Mouse (Mus musculus): ENCODE data around the gene Arl15.

The Arl15 gene

DNA sequence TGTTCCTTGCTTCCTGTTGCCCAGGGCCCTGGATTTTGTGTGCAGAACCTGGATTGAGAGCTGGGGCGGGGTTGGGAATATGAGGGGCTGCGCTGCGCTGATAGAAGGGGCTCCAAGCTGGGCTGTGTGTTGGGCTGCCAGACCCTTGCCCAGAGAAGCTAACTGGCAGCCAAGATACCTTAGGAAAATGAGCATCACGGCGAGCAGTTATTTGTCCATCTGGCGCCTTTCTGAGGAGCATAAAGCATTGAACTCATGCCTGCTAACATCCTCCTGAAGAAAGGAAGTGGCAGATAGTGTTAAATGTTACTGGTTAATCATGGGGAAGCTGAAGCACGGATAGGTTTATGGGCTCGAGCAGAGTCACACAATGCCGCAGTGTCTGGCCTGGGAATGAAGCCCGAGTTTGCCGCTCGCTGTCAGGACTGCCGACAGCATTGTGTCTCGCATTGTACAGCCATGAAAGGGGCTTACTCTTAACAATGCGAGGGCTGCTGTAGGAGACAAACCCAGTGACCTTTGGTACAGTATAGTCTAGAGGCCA lies 123.6 kb downstream of the Arl15 start:
- DNase-seq (ENCODE audit: low spot score): no peak

GRCm38 (mm10) chr13:113918668-113919067 lies 124.4 kb downstream of the Arl15 start:
- no peak for DNase-seq (ENCODE audit: low spot score)

GRCm38 (mm10) chr13:113935697-113936096 lies 141.4 kb downstream of the Arl15 start:
- no peak for DNase-seq (ENCODE audit: low spot score)

DNA sequence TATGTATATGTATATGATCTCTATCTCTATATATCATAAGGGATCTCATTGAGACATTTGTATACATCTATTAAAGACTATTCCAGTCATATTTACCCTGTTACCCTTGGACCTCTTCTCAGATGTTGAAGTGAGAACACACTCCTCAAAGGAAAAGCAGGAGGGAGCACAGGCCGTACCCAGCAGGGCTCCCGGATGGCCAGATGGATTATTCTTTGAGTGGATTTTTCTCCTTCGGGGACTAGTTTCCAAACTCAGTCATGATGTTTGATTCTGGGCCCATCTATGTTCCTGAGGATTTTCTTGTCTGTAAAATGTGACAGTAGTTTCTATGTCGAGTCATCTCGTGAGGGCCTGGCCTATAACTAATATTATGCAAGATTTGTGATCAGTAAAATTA lies 142.9 kb downstream of the Arl15 start:
- DNase-seq (ENCODE audit: low spot score): no peak

- no peak for DNase-seq (ENCODE audit: low spot score)
Measured at GRCm38 (mm10) chr13:113938561-113938960, 144.3 kb downstream of the Arl15 start.

DNA sequence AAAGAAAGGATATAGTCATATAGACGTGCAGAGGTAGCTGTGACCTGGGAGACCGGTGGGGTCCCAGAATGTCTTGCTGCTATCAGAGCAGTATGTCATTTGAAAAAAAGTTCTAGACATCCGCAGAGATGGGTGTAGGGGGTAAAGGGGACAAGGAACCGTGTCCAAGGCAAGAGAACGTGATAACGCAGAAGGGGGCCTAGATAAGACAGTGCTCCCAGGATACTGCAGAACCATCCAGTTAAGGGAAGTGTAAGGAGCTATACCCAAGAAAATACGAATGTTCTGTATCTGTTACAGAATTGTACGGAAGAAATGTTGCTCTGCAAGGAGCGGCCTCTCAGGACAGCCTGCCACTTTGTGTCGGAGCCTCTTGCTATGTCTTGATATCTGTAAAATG lies 144.8 kb downstream of the Arl15 start:
- DNase-seq (ENCODE audit: low spot score): no peak

GRCm38 (mm10) chr13:113939681-113940080 lies 145.4 kb downstream of the Arl15 start:
- no peak for DNase-seq (ENCODE audit: low spot score)

GRCm38 (mm10) chr13:113940151-113940550 lies 145.8 kb downstream of the Arl15 start:
- no peak for DNase-seq (ENCODE audit: low spot score)

- DNase-seq (ENCODE audit: low spot score): no peak
Measured at GRCm38 (mm10) chr13:113941943-113942342, 147.6 kb downstream of the Arl15 start.

- DNase-seq (ENCODE audit: low spot score): no peak
Measured at GRCm38 (mm10) chr13:113947546-113947945, 153.2 kb downstream of the Arl15 start.

GRCm38 (mm10) chr13:113949708-113950107 lies 155.4 kb downstream of the Arl15 start:
- DNase-seq (ENCODE audit: low spot score): peak; percentile 35

DNA sequence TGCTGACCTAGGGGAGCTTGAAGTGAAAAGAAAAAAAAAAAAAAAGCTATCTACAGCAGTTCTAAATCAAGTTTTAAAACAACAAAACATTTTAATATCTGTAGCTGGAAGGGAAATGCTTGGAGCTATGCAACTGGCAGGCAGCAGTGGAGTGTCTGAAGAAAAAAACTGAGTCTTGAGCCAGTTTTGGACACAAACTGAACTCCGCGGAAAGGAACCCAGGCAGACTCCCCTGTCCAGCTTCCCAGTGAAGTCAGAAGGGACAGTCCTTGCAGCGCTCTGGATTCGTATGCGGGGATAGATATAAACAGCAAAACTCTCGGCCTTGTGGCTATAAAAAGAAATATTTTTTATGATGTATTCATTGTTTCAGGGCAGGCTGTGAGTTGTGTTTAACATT lies 155.8 kb downstream of the Arl15 start:
- no peak for DNase-seq (ENCODE audit: low spot score)

- no peak for DNase-seq (ENCODE audit: low spot score)
Measured at GRCm38 (mm10) chr13:113957438-113957837, 163.1 kb downstream of the Arl15 start.

DNA sequence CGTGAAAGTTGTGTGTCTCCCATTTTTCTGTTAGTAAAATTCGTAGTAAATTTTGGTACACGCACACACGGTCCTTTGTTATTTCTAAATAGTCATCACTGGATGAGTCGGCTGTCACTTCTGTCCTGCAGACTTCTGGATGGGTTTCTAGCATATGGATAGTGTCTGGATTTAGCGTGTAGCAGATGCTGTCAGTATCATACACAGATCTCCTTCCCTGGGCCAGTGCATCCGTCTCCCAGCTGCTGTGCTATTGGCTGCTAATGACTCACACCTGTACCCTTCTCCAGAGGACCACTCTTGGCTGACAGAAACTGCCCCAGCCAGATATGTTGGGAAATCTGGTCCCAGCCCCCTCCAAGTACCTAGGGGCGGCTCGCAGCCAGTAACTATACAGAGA lies 170.6 kb downstream of the Arl15 start:
- no peak for DNase-seq (ENCODE audit: low spot score)

- no peak for DNase-seq (ENCODE audit: low spot score)
Measured at GRCm38 (mm10) chr13:113970706-113971105, 176.4 kb downstream of the Arl15 start.

DNA sequence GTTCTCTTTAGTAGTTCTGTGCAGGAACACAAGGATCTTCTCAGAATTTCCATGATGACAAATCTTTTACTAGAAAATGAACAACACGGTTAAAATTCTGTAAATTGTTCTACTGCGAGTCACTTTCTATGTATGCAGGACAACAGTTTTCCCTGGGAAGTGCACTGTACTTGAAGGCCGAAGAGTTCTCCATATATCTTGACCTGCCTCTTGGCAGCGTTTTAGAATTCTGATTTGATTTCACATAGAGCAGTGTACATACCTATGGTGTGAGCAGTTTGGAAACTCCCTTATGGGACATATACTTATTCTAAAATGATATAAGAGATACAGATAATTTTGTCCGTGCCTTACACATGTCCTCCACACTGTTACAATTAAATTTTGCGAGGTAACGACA lies 178.1 kb downstream of the Arl15 start:
- DNase-seq (ENCODE audit: low spot score): no peak

GRCm38 (mm10) chr13:113974866-113975265 lies 180.6 kb downstream of the Arl15 start:
- DNase-seq (ENCODE audit: low spot score): no peak

DNA sequence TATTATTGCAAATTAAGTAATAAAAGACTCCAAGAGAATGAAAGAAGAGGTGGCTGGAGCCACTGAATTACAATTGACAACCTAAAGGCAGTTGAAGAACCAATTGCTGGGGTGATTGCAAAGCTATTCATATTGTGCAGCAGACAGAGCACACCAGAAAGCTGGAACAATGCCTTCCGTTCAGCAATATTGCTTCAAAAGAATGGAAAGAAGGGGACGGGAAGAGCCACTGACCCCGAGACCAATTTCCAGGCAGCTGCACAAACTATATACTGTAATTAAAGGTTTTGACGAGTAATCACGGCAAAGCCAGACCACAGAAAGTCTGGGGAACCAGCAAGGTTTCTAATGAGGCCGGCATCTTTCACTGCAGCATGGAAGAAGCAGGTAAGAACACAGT lies 181.4 kb downstream of the Arl15 start:
- DNase-seq (ENCODE audit: low spot score): no peak

- DNase-seq (ENCODE audit: low spot score): no peak
Measured at GRCm38 (mm10) chr13:113976936-113977335, 182.6 kb downstream of the Arl15 start.

DNA sequence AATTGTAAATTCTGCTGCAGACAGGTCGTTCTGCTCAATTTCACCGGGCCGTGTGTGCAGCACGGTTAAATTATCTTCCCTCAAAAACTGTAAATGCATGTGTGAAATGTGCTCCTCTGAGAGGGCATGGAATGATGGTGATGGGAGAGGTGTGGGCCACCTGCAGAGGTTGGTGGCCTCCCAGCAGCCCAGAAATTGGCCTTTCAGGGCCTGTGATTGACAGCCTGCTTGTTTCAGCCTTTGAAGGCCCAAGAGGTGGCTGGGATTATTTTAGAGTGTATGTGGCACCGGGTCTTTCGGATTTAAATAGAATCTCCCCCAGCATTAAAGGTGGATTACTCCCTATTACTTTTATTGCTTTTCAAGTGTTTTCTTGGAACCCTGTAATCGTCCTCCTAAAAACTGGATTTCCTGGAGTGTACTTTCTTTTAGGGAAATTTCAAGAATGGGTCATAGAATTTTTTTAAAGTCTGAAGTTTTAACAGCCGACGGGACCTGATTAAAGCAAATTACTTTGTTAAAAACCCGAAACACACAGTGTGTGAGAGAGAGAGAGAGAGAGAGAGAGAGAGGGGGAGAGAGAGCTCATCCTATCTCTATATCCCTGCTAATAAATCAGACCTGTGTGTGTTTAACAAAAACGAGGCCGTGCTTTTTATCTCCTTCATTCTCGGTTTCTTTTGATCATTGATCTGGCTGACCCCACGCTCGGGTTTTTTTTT lies 186.6 kb downstream of the Arl15 start:
- DNase-seq (ENCODE audit: low spot score): no peak

DNA sequence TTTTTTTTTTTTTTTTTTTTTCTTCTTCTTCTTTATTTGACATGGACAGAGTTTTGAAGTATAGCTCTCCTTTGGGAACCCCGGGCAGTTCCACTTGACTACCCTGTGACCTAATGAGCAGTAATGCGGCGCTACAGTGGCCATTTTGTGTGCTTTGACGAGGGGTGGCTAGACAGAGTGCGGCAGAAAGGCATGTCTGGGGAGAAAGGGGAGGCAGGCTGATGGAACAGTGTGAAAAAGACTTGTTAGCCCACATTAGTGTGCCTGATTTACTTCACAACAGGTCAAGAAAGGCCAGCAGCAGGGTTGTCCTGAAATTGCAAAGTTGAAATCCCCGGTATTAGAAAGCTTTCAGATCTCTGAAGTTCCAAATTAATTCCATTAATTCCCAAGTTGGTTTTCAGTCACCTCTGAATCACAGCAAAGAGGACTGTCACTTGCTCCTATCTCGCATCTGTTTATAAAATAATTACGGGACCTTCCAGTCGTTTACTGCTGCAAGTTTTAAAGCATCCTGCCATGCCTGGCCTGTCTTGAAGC lies 187.2 kb downstream of the Arl15 start:
- DNase-seq (ENCODE audit: low spot score): no peak

DNA sequence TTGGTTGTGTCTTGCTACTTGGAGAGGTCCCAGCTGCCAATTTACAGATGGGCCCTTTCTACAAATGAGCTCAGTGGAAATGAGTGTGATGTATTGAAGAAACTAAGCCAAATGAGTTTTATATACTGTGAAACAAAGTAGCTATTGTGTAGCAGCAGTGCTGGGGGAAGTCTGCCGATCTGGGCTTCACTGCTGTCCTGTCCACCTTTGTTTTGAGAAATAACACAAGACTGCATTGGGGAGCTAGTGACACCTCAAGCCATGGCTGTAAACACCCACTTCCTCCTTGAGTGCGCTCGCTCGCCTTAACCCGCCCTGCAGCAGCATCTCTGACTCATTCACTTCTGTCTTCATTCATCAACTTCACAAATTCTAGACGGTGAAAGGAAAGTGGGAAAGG lies 189.3 kb downstream of the Arl15 start:
- DNase-seq (ENCODE audit: low spot score): no peak

DNA sequence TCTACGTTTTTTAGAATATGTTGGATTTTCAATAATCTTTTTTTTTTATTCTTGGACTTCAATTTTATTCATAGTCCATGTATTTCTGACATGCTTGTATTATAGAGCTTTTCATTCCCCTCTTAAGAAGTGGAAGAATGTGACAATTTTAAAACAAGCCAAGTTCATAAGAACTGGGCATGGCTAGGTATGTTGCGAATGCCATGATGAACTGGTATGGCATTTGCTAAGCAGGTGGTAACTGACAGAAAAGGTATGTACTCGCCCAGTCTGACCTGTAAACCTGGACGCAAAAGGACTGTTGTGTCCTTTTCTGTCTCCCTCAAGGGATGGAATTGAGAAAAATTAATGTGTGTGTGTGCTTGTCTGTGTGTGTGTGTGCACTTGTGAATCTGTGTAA lies 190.2 kb downstream of the Arl15 start:
- DNase-seq (ENCODE audit: low spot score): no peak

Data from ovary, adult 18-20 months (tissue).